Mouse (Mus musculus): ENCODE data around the gene Btd.

Btd gene

DNA sequence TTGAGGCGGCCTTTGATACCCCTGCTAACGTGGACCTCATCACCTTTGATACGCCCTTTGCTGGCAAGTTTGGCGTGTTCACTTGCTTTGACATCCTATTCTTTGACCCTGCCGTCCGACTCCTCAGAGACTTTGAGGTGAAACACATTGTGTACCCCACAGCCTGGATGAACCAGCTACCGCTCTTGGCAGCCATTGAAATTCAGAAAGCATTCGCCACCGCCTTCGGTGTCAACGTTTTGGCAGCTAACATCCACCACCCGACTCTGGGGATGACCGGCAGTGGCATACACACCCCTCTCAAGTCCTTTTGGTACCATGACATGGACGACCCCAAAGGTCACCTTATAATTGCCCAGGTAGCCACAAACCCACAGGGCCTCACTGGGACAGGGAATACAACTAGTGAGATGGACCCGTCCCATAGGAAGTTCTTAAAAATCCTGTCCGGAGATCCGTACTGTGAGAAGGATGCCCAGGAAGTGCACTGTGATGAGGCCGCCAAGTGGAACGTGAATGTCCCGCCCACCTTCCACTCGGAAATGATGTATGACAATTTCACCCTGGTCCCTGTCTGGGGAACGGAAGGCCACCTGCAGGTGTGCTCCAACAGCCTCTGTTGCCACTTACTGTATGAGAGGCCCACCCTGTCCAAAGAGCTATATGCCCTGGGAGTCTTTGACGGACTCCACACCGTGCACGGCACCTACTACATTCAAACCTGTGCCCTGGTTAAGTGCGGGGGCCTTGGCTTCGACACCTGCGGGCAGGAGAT lies 26.3 kb downstream of the Btd start:
- DNase-seq: no peak

DNA sequence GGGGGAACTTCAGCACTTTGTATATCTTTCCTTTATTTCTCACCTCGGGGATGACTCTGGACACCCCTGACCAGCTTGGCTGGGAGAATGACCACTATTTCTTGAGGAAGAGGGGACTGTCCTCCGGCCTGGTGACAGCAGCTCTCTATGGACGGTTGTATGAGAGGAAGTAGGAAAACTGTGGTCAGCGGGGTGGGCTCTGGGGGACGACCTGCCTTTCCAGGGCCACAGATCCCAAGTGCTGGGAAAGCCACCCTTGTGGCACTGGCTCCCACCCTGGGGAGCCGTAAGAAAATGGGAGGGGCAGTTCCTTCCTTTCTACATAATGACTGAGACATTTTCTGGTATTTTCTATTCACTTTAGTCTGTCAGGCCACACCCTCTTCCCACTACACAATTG lies 26.9 kb downstream of the Btd start:
- DNase-seq: no peak

DNA sequence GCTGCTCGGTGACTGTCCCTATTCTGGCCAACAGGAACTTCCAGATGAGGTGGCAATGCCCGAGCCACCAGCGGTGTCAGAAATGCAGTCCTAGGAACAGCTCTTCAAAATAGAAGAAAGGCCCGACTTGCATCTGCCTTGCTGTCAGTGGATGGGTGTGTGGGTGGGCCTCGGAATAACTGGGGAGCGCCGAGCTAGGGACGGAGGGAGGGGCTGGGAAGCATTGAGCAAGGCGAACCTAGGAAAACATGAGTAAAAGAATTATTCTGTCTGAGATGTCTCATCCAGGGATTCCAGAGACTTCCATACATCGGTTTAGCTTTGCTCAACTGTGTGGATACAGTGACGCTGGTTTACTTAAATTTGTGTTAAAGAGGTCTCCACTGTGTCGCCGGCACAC lies 27.5 kb downstream of the Btd start:
- DNase-seq: no peak

DNA sequence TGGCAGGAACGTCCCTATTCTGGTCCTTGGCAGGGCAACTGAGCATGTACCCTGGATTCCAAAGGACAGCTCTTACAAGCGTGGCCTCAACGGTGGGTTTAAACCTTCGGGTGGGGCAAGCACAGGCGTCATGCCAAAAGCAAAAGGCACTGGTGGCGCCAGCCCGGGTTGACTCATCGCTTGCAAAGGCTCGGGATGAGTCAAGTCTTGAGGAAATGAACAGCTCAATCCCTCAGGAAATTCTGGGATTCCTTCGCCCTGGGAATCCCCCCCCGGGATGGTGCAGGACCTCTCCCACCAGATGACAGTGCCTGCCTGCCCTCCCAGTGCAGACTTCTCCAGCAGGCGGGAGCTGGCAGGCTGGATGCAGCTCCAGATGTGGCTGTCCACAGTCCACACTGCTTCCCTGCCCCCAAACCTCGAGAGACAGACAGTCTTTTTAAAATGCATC lies 28.4 kb downstream of the Btd start:
- peak; percentile 63 for DNase-seq

DNA sequence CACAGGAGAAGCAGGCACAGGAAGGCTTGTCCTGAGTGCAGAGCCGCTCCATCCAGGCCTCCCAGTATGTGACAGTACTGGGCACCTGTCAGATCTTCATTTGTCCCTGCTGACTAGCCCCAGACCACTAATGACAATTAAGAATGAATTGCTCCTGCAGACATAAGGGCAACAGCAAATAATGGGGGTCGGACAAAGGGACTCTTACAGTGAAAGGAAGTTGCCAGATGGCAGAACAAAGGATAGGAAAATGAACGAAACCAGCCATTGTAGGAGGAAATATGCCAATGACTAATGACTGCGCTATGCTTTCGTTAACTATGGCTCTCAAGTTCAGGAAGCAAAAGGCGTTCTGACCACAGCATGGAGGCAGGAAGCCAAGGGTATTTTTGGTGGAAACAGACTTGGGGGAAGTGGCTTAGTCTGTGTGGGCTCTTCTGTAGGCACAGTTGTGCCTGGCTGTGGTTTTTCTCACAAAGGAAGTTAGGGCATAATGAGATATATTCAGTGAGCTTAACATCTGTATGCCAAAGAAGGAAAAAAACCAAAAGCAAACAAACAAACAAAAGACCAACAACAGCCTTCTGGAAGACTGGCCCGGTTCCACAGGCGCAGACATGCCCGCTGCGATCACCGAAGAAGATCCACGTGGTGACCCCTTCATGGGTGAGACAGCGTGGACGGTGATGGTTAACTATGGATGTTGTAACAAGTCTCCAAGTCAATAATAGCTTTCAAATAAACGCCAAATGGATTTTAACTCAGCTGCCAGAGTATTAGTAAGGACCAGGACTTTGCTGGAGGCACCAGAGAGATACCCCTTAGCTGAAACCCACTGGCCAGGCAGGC lies 29.0 kb downstream of the Btd start:
- DNase-seq: peak; percentile 51

DNA sequence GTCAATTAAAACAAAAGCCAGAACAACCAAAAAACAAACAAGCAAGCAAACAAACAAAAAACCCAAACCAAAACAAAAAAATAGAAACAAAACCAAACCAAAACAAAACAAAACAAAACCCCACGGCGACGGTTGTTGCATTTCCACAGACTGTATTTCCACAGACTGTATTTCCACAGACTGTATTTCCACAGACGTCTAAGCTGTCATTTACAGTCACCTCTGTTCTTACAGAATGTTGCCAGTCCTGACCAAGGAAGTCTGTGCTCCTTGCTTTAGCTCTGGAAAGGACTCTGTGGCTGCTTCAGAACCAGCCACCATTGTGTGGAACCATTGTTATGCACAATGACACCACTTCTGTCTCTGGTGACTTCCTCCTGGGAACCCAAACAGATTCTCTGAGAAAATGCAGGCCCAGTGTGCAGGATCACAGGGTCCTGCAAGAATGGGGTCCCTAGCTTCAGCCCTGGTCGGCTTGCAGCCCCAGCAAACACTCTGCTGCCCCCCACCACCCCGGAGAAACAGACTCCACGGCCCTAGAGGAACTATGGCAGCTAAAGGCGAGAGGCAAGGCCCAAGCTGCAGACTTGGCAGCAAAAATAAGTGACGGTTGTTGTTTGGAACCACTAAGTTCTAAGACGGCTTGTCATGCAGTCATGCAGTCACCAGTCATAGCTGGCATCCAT lies 30.9 kb downstream of the Btd start:
- no peak for DNase-seq

DNA sequence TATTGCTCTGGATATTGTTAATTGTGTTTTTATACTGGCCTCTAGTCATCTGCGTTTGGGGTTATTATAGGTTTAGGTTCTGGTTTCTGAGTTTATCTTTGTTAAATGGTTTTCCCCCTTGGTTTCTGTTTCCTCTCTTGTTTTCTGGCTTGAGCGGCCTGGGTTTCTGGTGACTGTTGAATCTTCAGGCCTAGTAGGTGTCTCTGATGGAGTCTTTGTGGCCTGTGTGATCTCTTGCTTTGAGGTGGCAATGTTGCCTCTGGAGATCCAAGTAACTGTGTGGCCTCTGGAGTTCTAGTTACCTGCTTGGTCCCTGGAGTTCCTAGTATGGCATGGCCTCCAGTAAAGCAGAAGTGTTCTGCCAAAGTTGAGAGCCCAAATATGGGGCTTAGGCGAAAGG lies 39.8 kb downstream of the Btd start:
- no peak for DNase-seq

DNA sequence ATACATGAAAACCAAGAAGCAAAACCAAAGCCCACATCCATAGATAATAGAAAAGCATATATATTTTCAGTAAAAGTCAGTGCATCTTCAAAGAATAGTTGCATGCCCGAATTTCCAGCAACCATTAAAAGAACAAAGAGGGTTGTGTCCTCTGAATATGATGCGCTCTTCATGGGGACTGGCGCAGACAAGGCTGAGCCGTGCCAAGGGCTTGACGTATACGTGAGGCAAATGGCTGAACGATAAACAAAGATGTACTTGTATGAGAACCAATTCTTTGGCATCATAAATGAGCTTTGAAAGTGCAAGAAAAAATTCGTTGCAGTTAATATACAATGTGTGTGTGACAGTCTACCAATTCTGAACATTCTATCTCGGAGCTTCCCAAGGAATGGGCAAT lies 40.5 kb downstream of the Btd start:
- no peak for DNase-seq

DNA sequence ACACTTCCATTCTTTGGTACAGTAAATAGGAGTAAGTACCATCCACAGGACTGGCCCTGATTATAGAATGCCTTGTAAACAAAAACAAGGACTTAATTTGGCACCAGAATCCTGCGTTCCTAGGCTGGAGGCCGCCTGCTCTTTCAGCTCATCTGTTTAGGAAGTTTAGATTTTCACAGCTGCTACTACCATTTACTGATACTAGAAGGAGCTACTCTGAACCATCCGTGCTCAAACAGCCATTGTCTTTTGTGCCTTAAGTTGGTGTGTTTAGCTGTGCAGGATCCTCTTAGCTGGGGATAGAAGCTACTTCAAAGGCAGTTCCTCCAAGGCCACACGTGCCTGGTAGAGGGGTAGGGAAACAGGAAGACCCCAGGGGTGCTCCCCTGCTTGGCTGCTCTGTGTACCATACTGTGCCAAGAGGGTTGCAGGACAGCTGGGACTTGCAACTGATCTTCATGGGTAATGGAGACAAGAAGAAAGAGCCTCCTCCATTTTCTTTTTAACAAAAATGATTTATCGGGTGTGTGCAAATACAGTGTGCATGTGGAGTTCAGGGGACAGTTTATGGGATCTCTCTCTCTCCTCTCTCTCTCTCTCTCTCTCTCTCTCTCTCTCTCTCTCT lies 41.2 kb downstream of the Btd start:
- DNase-seq: peak; percentile 30

DNA sequence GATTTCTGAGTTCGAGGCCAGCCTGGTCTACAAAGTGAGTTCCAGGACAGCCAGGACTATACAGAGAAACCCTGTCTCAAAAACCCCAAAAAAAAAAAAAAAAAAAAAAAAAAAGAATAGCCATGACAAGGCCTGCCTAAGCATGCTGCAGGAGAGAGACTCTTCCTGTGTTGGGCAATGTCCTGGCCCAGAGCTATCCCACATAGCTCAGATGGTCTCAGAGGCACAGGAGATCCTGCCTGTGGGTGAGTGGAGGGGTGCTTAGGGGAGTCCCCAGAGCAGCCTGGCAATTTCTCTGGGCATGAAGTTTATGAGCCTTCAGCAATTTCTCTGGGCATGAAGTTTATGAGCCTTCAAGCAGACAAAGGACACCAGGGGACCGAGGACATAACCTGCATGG lies 42.8 kb downstream of the Btd start:
- DNase-seq: no peak

DNA sequence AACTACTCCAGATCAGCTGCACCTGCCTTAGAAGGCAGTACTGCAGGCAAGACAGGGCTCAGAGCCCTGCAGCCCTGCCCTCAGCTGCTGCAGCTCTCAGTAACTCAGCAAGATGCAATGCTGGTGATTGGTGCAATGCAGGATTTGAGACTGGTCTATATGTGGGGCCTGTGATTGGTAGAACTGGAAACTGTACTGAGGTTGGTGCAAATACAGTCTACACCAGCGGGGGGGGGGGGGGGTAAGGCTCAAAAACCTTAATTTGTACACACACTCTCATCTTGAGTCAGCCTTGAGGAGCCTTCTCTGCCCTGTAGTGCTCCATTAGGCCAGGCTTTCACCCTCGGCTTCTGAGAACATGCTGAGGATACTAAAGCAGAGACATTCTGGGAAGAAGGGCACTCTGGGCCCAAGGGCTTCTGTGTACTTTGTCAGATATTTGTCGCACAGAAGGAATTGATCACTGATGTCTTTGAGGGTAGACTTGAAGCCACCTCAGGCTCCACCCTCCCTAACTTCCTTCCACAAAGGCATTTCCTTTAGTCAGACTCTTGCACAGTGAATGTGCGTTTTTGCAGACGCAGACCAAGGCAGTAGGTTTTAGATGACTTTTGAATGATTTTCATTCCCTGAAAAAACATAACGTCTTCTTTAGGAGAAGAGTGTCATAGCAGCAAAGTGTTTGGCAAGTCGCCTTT lies 43.7 kb downstream of the Btd start:
- DNase-seq: peak; percentile 29

DNA sequence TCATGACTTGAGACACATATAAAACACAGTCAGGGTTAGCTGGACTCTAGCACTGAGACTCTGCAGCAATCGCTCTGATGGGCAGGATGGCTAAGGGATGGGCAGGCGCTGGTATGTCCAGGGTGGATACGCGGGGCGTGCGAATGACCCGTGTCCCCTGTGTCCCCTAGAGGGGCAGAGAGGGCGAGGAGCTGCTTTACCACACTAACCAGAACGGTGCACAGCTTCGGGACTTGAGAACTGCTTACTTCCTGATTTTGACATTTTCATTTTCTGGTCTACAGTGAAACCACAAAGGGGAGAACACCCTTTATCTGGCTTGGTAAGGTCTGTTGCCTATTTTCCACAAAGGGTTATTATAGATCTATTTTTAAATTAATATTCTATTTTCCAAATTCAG lies 44.9 kb downstream of the Btd start:
- peak; percentile 52 for DNase-seq

DNA sequence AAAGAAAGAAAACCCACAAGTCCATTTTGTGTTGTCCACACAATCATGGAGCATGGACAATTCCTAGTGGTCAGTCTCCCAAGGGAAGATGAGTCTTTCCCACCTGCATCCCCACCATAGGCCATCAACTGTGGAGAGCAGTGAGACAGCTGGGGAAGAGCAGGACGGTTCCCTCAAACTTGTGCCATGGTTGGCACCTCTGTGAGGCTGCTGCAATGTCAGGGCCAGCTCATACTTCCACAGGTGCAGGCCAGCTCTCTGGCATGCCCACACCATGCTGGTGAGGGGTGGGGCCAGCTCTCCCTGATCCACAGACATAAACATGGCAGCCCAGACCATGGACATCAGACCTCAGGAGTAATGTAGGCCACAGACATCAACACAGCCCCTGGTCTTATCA lies 45.4 kb downstream of the Btd start:
- no peak for DNase-seq

DNA sequence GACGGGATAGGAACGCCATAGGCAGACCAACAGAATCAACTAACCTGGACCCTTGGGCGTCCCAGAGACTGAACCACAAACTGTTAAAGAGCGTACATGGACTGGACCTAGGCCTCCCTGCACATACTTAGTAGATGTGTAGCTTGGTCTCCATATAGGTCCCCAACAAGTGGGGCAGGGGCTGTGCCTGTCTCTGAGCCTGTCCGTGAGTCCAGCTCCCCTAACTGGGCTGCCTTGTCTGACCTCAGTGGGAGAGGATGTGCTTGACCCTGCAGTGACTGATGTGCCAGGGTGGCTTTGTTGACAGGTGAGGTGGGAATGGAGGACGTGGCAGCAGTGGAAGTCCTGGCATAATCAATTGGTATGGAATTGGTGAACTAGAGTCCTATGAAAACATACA lies 51.7 kb downstream of the Btd start:
- no peak for DNase-seq

DNA sequence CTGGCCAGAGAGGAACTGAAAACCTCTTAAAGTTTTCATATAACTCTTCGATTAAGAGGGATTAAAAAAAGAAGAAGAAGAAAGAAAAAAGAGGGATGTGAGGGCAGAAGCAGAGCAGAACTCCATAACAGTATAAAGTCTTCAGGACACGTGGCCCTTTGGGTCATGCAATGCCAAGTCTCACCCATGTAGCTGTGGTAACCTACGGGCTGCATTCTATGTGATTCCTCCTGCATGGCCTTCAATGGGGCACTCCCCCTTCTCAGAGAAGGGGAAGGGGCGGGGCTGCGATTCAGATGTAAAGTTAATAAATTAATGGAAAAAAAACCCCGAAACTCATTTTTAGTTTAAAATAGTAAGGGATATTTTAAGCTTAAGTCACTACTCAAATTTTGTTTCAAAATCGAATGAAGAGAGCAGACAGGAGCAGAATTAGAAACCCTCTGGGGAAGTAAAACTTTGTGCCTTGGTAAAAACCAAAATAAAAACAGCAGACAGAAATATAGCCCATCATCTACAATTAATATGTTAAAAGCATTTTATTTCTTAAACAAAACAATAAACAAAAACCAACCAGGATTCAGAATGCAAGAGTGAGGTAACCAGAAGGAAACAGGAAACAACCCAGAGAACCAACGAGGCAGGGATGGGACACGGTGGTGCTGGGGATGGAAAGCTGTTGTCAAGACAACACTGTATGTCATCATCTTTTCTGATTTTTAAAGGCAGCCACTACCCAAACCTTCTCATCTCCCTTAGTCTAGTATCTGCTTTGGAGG lies 55.6 kb downstream of the Btd start:
- no peak for DNase-seq

DNA sequence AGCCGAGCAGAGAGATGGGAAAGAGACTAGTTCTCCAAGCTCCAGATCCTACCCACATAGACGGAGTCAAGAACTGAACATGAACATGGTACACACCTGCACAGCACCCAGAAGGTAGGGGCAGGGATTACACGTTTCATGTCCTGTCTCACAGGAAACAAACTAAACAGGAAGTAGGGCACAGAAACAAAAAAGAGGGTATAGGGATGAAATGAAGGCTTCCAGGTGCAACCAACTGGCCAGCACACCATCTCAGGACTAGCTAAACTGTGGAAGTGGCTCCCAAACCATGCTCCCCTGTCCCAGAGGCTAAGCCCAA lies 56.1 kb downstream of the Btd start:
- DNase-seq: peak; percentile 37

DNA sequence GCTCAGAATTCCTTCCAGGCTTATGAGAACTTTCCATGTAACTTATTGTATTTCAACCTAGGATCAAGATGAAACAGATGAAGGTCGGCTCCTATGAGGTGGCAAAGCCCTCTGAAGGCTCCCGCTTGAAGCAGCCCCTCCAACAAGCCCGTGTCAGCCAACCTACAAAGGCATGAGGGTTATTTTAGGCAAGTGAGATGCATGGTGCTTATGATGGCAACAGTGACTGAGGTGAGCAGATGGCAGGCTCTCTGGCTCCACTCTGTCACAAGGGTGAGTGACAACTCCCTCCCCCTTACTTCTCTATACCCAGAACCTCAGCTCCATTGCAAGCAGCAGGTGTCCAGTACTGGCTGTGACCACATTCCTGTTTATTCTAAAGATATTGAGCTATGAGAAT lies 56.5 kb downstream of the Btd start:
- peak; percentile 53 for DNase-seq

DNA sequence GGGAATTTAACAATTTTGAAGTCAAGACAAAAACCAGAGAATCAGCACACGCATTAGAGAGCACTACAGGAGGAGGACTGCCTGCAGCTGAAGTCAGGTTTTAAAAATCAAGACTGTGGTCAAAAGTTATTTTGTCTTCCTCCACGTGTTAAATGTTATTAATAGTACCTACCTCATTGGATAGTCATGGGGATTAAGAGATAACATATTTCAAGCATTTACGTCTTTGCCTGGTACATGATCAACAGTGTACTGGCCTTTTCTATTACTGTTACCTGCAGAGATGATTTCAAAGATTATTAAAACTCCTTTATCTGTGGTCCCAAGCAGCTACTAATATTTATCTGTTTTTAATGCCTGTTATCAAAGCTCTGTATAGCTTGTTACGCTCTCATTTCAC lies 56.9 kb downstream of the Btd start:
- DNase-seq: no peak

DNA sequence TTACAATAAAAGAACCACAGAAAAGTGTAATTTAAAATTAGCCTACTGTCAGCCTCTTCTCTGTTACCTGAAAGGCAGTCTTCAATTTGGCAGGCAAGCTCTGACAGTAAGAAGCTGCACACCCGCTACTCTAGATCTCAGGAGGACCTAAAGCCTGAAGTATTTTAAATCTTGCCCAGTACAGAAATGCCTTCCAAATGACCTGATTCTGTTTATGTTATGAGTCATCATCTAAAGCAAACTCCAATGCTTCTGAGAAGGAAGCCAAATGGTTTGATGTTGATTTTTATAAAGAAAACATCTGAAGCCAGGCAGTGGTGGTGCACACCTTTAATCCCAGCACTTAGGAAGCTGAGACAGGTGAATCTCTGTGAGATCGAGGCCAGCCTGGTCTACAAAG lies 59.5 kb downstream of the Btd start:
- no peak for DNase-seq

DNA sequence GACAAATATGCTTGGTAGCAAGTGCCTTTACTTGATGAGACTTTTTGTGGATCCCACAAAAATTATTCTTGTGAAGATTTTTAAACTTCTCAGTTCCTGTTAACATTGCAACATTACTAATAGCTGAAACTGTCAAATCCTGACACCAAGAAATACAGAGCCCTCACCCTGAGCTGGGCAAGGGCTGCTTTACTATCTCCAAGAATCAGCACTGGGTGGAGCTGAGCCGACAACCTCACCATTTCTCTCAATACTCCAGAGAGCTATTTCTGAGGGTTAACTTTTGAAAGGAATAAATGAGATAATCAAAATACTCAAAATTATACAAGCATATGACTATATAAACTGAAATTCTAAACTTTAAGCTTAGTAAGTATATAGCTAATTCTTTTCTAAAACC lies 68.5 kb downstream of the Btd start:
- no peak for DNase-seq

DNA sequence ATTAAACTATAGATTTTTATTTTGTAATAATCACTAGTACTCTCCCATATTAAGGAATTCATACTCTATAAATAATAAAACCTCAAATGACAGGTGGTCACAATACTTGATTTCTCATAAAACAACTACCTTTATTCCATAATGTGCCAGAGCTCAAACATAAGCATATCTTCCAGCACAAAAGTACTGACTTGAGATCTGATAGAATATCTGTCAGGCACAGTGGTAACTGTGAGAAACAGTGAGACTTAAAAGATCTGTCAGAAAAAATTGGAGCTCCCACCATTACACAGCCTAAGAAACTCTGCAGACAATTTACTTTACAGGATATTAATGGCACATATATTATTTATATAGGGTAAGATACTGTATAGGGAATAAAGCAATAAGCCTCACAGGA lies 74.8 kb downstream of the Btd start:
- DNase-seq: no peak

DNA sequence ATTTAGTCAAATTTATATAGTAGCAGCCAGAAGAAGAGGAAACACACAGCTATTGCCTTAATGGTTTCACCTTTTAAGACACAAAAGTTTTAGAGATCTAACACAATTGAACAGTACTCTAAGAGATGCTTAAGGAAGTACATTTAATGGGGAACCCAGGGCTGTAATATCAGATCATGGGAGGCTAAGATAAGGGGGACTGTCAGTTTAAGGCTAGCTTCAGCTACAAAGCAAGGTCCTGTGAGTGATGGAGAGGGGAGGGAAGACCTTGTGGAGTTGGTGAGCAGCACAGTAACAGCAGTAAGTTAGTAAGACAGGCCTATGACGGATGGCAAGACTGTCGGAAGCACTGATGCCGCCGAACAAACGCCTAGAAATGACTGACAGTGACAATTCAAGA lies 76.5 kb downstream of the Btd start:
- DNase-seq: no peak
